Mouse (Mus musculus) brain, adult 2 months (tissue): ENCODE measurements around the gene 0610040J01Rik.

Experiments
- DNase-seq: peaks from one replicate; pipeline ENCODE4 v3.0.0; 2011; ENCODE audit warnings: low read depth, low spot score

The 0610040J01Rik gene

GRCm38 (mm10) chr5:63897820-63898110 is 85.6 kb downstream of the 0610040J01Rik start:
- DNase-seq, result no peak

GRCm38 (mm10) chr5:63903329-63903728 is 91.2 kb downstream of the 0610040J01Rik start:
- DNase-seq, result no peak

- DNase-seq, result peak; percentile 91
Observed at GRCm38 (mm10) chr5:63906149-63907093, 94.3 kb downstream of the 0610040J01Rik start.

GRCm38 (mm10) chr5:63907513-63907912 is 95.3 kb downstream of the 0610040J01Rik start:
- no peak for DNase-seq

GRCm38 (mm10) chr5:63910171-63910960 is 98.2 kb downstream of the 0610040J01Rik start:
- no peak for DNase-seq

GRCm38 (mm10) chr5:63914896-63915295 is 102.7 kb downstream of the 0610040J01Rik start:
- DNase-seq, result no peak

- DNase-seq, result peak; percentile 47
Observed at GRCm38 (mm10) chr5:63916457-63917139, 104.4 kb downstream of the 0610040J01Rik start.

GRCm38 (mm10) chr5:63918201-63918600 is 106.0 kb downstream of the 0610040J01Rik start:
- no peak for DNase-seq

GRCm38 (mm10) chr5:63923305-63924025 is 111.3 kb downstream of the 0610040J01Rik start:
- DNase-seq, result no peak

- DNase-seq, result no peak
Observed at GRCm38 (mm10) chr5:63925035-63925628, 113.0 kb downstream of the 0610040J01Rik start.

- no peak for DNase-seq
Observed at GRCm38 (mm10) chr5:63930824-63931358, 118.7 kb downstream of the 0610040J01Rik start.

- no peak for DNase-seq
Observed at GRCm38 (mm10) chr5:63932829-63933228, 120.7 kb downstream of the 0610040J01Rik start.

- DNase-seq, result no peak
Observed at GRCm38 (mm10) chr5:63935581-63935980, 123.4 kb downstream of the 0610040J01Rik start.

GRCm38 (mm10) chr5:63936740-63937139 is 124.6 kb downstream of the 0610040J01Rik start:
- DNase-seq, result peak; percentile 91

GRCm38 (mm10) chr5:63938575-63938974 is 126.4 kb downstream of the 0610040J01Rik start:
- DNase-seq, result peak; percentile 49

- no peak for DNase-seq
Observed at GRCm38 (mm10) chr5:63941891-63942290, 129.7 kb downstream of the 0610040J01Rik start.

- no peak for DNase-seq
Observed at GRCm38 (mm10) chr5:63943291-63943690, 131.1 kb downstream of the 0610040J01Rik start.

- DNase-seq, result no peak
Observed at GRCm38 (mm10) chr5:63947526-63947925, 135.4 kb downstream of the 0610040J01Rik start.

- peak; percentile 27 for DNase-seq
Observed at GRCm38 (mm10) chr5:63949195-63949594, 137.0 kb downstream of the 0610040J01Rik start.
